Mouse (Mus musculus) adrenal gland, adult 8-10 months (tissue): ENCODE measurements around the gene Pdgfd. TPM values are rescaled to one million over a fixed set of nuclear protein-coding genes. Genes with fewer than 3 reads are reported as not detected.

Experiments
- DNase-seq: peaks from one replicate; pipeline ENCODE4 v3.0.0; 2022
- total RNA-seq, 4 experiments: library from RNA; stranded (reverse); gene quantifications; 2 replicates each; pipeline ENCODE4 v1.2.4; 2022

Gene Pdgfd
- total RNA-seq, 4 experiments from 2014 or later: 18.3 to 49.0 (median 35.0) TPM

DNA sequence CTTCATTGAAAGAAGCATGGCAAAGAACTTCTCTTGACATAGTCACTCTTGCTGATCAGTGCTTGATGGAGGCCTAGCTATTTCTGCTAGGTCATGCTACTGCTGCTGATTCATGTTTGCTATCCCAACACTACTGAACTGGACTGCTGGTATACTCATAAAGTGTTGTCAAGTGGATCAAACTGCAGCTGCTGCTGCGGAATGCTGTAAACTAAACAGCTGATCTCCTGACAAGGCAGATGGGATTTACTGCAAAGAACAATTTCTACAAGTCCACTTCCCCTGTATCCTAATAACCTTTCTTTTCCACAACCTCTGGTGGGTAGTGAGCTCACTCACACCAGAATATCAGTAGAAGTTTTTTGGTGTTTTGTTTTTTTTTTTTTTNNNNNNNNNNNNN, 148.7 kb downstream of the Pdgfd start:
- DNase-seq: no peak

DNA sequence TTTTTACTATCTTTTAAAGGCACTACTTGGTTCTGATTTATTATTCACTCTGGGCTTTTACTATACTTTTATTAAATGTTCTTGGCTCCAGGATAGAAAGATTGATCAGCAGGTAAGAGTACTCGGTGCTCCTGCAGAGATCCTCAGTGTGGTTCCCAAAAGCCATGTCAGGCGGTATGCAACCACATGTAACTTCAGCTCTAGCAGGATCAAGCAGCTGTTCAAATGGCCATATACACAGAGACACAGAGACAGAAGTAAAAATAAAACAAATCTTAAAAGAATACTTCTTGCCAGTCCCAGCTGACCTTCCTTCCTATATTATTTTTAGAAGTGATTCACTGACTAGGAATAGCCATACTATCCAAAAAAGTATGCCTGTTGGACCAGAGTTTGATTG, 157.0 kb downstream of the Pdgfd start:
- no peak for DNase-seq

DNA sequence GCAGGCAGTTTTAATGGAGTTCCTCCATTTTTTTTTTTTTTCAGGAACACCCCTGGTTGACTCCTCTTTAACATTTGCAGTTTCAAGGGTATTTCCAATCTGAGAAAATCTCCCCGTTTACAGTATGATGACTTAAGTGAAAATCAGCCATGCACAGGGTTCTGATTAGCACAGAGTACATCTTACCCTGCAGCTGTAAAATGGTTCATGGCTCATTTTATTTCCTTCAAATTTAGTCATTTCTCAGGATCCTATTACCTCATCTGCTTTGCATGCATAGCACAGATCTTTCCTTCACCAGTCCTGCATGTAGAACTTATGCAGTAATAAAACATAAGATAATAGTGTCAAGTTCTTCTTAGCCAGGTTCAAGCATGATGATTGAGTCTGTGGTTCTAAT, 165.1 kb downstream of the Pdgfd start:
- DNase-seq: no peak

DNA sequence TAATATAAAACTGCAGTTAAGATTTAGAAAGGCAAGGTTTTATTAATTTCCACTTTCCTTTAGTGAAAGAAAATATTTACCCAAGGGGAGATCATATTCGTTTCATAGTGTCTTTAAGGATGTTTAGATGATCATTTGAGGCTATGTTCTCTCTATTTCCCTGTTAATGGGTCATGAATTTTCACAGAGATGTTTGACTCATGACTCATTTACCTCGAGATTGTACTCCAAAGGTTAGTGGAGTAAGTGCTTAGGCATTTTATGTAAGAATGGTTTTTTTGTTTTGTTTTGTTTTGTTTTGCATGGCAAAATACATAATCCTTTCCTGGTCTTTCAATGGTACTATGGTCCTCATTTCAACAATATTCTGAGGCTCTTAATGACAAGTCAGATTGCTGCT, 167.9 kb downstream of the Pdgfd start:
- no peak for DNase-seq

DNA sequence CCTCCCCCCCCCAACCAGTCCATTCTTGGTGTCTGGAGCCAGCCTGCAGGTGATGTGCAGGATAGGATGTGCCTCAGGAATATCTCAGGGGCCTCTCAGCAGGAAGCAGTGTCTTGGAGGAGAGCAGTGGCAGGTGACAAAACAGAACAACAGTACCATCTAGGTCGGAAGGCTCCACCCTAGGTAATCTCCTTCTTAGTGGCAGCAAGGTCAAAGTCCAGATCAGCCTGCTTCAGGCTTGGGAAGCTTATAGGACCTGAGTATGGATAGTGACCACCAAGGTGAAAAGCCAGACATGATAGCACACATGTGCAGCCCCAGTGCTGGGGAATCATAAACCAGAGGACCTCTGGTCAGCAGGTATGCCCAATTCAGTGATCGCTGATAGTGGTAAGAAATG, 169.5 kb downstream of the Pdgfd start:
- DNase-seq: no peak

DNA sequence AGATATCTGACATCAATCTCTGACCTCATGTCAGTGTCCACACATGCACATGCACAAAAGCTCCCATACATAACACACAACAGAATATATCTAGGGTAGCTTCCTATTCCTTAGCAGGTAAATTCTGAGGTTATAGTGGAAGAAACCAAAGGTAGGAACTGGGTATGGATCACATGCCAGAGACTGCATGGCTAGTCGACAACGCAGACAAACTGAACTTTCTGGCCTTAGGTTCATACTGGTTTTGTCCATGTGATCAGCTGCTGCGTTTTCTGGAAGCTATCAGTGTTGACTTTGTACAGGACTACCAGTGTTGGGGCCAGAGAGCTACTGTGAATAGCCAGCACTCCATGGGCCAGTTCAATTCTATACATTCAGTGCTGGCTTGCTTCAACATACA, 170.0 kb downstream of the Pdgfd start:
- DNase-seq: no peak

DNA sequence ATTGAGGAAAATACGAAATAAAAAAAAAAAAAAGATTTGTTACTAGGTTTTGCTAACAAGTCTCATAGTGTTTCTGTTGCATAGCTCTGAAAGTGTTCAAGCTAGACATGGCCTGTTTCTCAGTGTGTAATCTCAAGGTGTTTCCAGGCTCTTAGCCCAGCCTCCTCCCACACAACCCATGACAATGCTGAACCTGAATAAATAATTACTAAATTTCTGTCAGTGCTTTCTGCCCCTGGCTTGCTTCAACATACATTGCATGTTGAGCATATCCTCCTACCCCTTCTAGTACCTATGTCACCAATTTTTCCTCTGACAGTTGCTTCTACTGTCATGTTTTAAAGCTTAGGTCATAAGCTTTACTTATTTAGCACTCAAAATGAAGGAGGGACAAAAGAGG, 171.0 kb downstream of the Pdgfd start:
- DNase-seq: no peak

DNA sequence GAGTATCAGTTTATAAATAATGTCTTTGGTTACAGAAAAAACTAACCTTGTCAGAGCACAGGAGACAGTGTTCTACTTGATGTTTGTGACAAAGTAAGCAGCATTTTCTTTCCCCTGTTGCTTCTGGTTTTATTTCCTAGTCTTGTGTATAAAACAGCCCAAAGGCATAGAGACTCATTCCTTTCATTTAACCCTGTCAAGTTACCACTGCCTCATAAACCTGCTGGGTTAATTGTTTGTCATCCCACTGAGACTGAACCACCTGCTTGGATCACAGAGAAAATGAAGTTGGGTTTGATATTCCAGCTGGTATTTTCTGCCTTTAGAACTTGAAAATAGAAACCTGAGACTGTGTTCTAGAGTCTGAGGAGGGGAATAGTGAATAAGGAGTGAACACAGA, 172.4 kb downstream of the Pdgfd start:
- DNase-seq: no peak

DNA sequence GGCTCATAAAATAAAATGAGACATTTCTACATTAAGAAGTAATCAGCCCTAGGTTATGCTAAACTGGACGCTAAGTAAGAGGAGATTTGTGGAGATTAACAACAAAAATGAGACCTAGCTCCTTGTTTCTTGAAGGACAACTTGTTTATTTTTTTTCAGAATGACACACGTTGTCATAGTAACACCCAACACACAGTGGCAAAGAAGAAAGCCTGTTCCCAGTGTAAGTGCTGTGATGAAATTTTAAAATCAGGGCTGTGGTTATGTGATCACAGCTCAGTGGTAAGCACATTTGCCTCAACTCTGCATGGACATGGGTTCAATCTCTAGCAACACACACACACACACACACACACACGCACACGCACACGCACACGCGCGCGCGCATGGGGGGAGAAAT, 174.5 kb downstream of the Pdgfd start:
- no peak for DNase-seq

DNA sequence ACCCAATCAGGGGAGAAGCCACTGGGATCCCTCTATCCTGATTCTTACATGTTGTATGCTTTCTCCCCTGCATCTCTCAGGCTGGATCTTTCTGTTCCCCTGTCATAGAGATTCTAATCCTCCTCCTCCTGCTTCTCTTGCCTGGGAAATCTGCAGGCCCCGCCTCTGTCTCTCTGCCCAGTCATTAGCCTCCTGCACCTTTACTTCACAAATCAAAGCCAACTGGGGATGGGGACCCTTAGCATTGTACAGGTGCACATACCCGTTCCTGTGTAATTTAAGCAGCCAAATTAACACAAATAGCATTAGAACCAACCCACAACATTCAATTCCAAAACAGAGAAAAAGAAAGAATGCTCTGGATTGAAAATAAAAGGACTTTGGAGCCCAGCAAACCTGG, 176.1 kb downstream of the Pdgfd start:
- no peak for DNase-seq

DNA sequence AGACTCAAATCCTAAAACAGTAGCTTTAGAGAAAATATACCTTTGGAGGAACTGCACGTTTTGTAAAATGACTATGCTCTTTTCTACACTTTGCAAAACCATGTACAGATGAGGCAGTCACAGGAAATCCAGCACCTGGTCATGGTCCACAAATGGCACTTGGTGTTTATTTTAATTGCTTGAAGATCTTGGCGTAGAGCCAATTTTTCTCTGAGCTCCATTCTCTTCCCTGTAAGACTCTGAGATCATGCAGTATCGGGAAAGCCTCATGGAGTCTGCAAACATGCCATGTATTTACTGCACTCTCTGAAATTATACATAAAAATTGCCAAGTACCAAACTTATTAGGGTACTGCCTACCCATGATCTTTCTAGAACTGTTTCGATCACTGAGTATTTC, 176.5 kb downstream of the Pdgfd start:
- no peak for DNase-seq

DNA sequence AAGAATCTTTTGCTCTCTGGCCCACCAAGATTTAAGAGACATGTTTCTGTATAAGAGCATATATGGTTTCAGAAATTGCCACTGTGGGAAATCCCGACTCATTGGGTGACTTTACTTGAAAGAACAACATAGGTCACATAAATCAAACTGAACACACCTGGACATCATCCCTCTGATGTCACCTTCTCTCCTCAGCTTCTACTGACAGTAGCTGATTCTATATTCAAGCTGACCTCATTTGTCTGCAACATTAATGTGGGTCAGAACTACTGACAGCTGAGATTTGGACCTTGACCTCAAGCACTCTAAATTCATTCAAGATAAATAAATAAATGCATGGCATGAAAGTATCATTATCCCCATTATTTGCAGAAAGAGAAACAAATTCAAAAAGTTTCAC, 177.0 kb downstream of the Pdgfd start:
- DNase-seq: no peak

DNA sequence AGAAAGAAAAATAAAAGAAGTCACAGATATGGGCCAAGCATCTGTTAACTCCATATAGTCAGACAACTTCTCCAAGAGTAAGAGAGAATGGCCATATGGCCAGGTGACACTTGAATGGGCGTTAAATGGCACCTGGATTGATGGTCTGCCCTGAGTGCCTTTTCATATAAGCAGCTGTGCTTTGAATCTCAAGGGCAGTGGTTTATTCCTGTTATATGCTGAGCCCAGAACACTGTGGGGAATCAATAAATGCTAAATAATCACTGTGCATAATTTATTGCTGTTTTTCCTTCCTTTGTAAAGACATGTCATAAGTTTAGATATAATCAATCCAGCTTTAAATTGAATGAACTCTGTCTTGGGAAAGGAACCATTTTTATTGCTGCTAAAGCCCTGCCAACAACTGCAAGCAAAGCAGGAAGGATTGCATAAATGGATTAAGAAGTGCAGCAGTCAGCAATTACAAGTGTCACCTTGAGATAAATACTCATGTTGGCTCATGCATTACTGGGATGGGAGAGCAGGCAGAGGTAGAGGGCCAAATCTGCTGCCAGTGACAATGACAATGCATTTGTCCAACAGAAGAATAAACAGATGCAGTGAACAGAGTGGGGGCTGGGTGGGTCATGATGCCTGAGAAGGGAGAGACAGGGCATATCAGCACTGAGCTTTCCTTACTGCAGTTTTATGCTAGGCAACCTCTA, 185.0 kb downstream of the Pdgfd start:
- no peak for DNase-seq

DNA sequence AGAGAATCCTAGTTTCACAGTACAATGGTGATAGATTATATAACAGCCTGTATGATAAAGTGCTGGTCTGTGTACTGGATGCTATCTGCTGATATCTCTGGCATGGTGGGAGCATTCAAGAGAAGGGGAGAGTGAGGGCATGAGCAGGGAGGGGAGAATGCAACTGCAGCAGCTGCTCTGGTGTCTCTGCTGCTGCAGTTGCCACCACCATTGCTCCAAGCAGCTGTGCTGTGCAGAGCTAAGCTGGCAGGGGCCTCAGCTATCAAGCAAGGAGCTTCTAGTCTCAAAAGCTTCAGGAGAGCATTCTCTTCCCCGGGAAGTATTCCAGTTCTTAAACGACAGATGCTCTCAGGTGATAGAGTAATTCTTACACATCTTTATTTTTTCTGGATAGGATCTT, 192.4 kb downstream of the Pdgfd start:
- DNase-seq: no peak

DNA sequence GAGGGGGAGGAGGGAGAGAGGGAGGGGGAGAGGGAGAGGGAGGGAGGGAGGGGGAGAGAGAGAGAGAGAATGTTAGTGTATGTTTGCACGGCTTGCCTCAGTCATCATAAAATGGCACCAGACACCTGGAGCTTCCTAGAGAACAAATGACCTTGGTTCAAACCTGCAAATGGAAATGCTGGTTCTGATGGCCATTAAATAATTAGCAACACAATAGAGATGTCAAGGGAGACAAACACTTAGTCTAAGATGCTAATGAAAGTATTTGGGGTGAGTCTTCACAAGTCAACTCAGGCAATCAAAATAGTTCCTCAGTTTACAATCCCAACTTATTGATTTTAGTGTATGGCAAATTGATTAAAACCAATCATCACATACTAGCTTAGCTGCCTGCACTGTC, 198.2 kb downstream of the Pdgfd start:
- DNase-seq: no peak

DNA sequence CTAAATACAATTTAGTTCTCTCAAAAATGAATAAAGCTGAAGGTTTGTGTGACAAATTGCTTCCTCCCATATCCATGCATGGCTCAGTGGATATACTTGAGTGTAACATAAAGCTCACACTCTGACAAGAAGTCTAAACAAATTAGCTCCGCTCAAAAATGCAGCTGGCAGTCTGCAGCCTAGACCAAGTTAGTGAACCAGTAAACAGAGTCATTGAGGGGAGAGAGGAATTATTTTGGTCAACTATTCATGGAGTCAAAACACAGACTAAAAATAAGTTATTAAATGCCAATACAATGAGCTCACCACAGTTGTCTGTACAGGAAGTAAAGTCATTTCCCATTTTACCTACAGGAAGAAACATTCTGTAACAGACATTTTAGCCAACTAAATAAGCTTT, 233.4 kb downstream of the Pdgfd start:
- DNase-seq: no peak

DNA sequence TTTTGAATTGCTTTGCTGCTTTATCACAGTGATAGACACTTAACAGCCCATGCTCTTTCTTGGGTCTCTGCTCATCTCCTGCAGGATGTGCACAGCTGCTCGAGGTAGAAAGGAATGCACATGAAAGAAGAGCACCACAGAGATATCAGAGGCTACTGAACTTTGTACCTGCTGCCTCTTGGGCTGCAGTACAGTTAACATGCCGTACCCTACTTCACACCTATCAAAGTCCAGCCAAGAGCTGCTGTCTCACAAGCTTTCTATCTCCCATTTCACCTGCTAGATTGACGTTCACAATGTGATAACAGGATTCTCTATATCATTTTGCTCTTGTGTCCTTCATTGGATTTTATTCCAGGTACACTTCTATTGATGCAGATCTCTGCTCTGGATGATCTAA, 238.2 kb downstream of the Pdgfd start:
- no peak for DNase-seq

DNA sequence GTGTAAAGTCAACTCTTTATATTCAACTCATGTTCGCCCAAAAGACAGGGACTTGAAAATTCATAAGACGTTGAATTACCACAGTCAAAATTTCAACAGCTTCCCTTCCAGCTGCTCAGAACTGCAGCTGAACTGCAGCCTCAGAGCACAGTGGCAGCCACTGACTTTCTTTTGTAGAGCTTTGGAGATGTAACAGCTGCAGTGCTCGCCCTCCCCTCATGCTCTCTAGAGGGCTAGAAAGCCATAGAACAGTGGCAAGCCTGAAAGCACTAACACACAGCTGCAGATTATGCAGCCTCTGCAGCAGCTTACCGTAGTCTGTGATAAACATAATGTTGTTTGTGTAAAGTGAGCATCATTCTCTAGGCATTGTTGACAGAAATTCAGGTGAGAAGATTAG, 239.6 kb downstream of the Pdgfd start:
- no peak for DNase-seq

DNA sequence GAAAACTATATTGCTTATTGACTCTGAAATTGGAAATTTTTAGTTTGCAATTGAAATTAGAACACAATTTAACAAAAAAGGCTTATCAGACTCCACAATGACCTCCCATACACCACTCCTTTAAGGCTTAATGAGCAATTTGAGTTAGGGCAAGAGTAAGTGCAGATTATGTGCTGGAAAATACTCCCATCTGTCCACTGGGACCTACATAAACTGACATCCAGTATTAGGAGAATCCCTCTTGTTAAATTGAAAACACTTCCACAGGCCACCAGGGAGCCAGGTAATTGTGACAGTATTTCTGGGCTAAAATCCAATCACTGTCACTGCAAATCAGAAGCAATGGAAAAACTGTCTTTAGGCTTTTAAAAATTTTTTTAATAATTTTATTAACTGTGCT, 256.2 kb downstream of the Pdgfd start:
- DNase-seq: no peak

Other genes starting within 250 kb of the Pdgfd start
- gene Ddi1, start 101.3 kb downstream of the Pdgfd start, total RNA-seq: not detected